Mouse (Mus musculus): ENCODE measurements around the gene Riox1. TPM values are rescaled to one million over a fixed set of nuclear protein-coding genes. Genes with fewer than 3 reads are reported as not detected.
"Not testable (repeated sequence)": the region's sequence is repeated elsewhere in the genome, so short reads cannot be mapped to it uniquely, and the experiment has no call there.

Riox1 gene
- total and polyA plus RNA-seq, 2 experiments from 2014 or later, result 4.6 to 12.4 TPM

DNA sequence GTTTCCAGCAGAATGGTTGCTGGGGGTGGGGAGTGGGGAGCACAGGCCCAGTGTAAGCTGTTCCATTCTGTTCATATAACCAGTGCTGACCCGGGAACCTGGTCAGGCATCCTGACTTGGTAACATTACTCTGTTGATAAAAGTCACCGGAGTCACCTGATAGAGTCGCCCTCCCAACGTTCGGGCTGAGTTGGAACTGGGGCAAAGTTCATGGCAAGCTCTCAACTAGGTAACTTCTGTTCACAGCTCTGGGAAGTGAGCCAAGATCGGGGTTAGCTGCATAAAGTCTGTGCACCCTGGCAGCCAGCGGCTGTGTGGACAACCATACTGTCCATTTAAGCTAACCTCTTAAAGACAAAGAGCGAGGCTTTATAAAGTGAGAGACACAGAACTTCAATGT is 48.8 kb downstream of the Riox1 start:
- H3K9me3 ChIP-seq (replicated peaks; ENCODE audit: control insufficient read depth, low read length); H3K4me3 ChIP-seq (ENCODE audit: low read depth, low read length); H3K27me3 ChIP-seq (ENCODE audit: control insufficient read depth, insufficient read depth, low read length); H3K9ac ChIP-seq (replicated peaks; ENCODE audit: low read depth, low read length); H3K36me3 ChIP-seq (replicated peaks; ENCODE audit: control insufficient read depth, insufficient read depth, low read length): not testable (repeated sequence)
- DNase-seq (ENCODE audit: low spot score) (peak; percentile 90), ATAC-seq (ENCODE audit: insufficient read depth, low read depth) (peak; percentile 94)
- Histone ChIP-seq H3K4me2 (ENCODE audit: low read depth, low read length) (0 out of 2 replicates have a peak overlapping the region, but pooled peaks have one; percentile 33), H3K4me1 (ENCODE audit: control insufficient read depth, insufficient read depth) (peaks cover 20% of the 10 kb centered on the region), H3K27ac (ENCODE audit: low read depth) (peak overlapping the region; percentile 81)
- WGBS, result 20% methylated on average over 8 of the region's 8 CpGs
- TF ChIP-seq EP300 (IDR thresholded peaks at IDR 0.05; ENCODE audit: low read depth), result peak; percentile 93

DNA sequence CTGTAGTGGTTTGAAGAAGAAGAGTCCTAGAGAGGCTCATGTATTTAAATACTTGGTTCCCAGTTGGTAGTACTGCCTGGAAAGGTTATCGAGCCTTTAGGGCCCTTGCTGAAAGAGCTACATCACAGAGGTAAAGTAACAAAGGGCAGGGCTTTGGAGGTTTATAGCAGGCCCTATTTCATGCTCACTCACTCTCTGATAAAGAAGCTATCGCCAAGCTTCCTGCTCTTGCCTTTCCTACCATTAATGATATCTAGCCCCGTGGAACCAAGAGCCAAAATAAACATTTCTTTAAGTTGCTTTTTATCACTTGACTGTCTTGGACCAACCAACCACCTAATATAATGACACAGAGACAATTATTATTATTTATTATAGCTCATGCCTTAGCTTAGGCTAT is 50.0 kb downstream of the Riox1 start:
- no peaks in the 10 kb centered on the region; the same call in 1 of the 2 replicates for H3K9me3 ChIP-seq (replicated peaks; ENCODE audit: control insufficient read depth, low read length)
- no peak for TF ChIP-seq EP300 (IDR thresholded peaks at IDR 0.05; ENCODE audit: low read depth)
- H3K4me1 ChIP-seq (ENCODE audit: control insufficient read depth, insufficient read depth), result peaks cover 20% of the 10 kb centered on the region
- 44% methylated on average over 3 of the region's 3 CpGs for WGBS
- no peaks in the 10 kb centered on the region for H3K27me3 ChIP-seq (ENCODE audit: control insufficient read depth, insufficient read depth, low read length)
- ATAC-seq (ENCODE audit: insufficient read depth, low read depth) (no peak), DNase-seq (ENCODE audit: low spot score) (no peak)
- H3K9ac ChIP-seq (replicated peaks; ENCODE audit: low read depth, low read length), result no peak overlapping the region
- H3K4me2 ChIP-seq (ENCODE audit: low read depth, low read length), result no peak overlapping the region
- no peak overlapping the region for H3K4me3 ChIP-seq (ENCODE audit: low read depth, low read length)
- H3K27ac ChIP-seq (ENCODE audit: low read depth), result no peak overlapping the region
- H3K36me3 ChIP-seq (replicated peaks; ENCODE audit: control insufficient read depth, insufficient read depth, low read length), result no peaks in the 10 kb centered on the region

Other genes with a start within 250 kb of the Riox1 start
- gene Papln, start 187.0 kb upstream of the Riox1 start, total RNA-seq (2014; rRNA removed; ENCODE audit: low replicate concordance), result 11.7 and 13.1 TPM in 2 replicates
- gene Papln, start 187.0 kb upstream of the Riox1 start, polyA plus RNA-seq (2015; fragmentation: Nextera tagmentation; extraction: Ambion mirVana), result 1.2 and 1.4 TPM in 2 replicates
- 22.8 and 42.1 TPM in 2 replicates for gene Numb, start 28.7 kb upstream of the Riox1 start, total RNA-seq (2014; rRNA removed; ENCODE audit: low replicate concordance)
- gene Numb, start 28.7 kb upstream of the Riox1 start, polyA plus RNA-seq (2015; fragmentation: Nextera tagmentation; extraction: Ambion mirVana), result 19.0 and 19.1 TPM in 2 replicates
- gene Heatr4, start 34.2 kb downstream of the Riox1 start, total RNA-seq (2014; rRNA removed; ENCODE audit: low replicate concordance), result not detected in 2 replicates
- 0.04 TPM in 1 of 2 replicates, not detected in the other for gene Heatr4, start 34.2 kb downstream of the Riox1 start, polyA plus RNA-seq (2015; fragmentation: Nextera tagmentation; extraction: Ambion mirVana)
- gene Acot2, start 37.3 kb downstream of the Riox1 start, total RNA-seq (2014; rRNA removed; ENCODE audit: low replicate concordance), result 158 and 228 TPM in 2 replicates
- gene Acot2, start 37.3 kb downstream of the Riox1 start, polyA plus RNA-seq (2015; fragmentation: Nextera tagmentation; extraction: Ambion mirVana), result 300 and 309 TPM in 2 replicates
- gene Acot1, start 58.9 kb downstream of the Riox1 start, total RNA-seq (2014; rRNA removed; ENCODE audit: low replicate concordance), result 71.5 and 122 TPM in 2 replicates
- gene Acot1, start 58.9 kb downstream of the Riox1 start, polyA plus RNA-seq (2015; fragmentation: Nextera tagmentation; extraction: Ambion mirVana), result 137 and 142 TPM in 2 replicates
- gene Acot4, start 87.8 kb downstream of the Riox1 start, total RNA-seq (2014; rRNA removed; ENCODE audit: low replicate concordance), result 0.31 and 18.2 TPM in 2 replicates
- gene Acot4, start 87.8 kb downstream of the Riox1 start, polyA plus RNA-seq (2015; fragmentation: Nextera tagmentation; extraction: Ambion mirVana), result 0.55 and 0.60 TPM in 2 replicates
- gene Gm49366, start 88.3 kb downstream of the Riox1 start, total RNA-seq (2014; rRNA removed; ENCODE audit: low replicate concordance), result not detected in 2 replicates
- not detected in 2 replicates for gene Gm49366, start 88.3 kb downstream of the Riox1 start, polyA plus RNA-seq (2015; fragmentation: Nextera tagmentation; extraction: Ambion mirVana)
- gene Acot3, start 101.5 kb downstream of the Riox1 start, total RNA-seq (2014; rRNA removed; ENCODE audit: low replicate concordance), result 0.31 and 0.54 TPM in 2 replicates
- gene Acot3, start 101.5 kb downstream of the Riox1 start, polyA plus RNA-seq (2015; fragmentation: Nextera tagmentation; extraction: Ambion mirVana), result 1.8 and 2.1 TPM in 2 replicates
- not detected in 2 replicates for gene Acot5, start 118.7 kb downstream of the Riox1 start, total RNA-seq (2014; rRNA removed; ENCODE audit: low replicate concordance)
- not detected in 2 replicates for gene Acot5, start 118.7 kb downstream of the Riox1 start, polyA plus RNA-seq (2015; fragmentation: Nextera tagmentation; extraction: Ambion mirVana)
- 1.8 and 5.8 TPM in 2 replicates for gene Acot6, start 150.0 kb downstream of the Riox1 start, total RNA-seq (2014; rRNA removed; ENCODE audit: low replicate concordance)
- 1.1 and 1.2 TPM in 2 replicates for gene Acot6, start 150.0 kb downstream of the Riox1 start, polyA plus RNA-seq (2015; fragmentation: Nextera tagmentation; extraction: Ambion mirVana)
- 2.0 and 2.3 TPM in 2 replicates for gene Dnal1, start 163.8 kb downstream of the Riox1 start, total RNA-seq (2014; rRNA removed; ENCODE audit: low replicate concordance)
- 2.6 and 2.7 TPM in 2 replicates for gene Dnal1, start 163.8 kb downstream of the Riox1 start, polyA plus RNA-seq (2015; fragmentation: Nextera tagmentation; extraction: Ambion mirVana)
- gene Pnma1, start 197.9 kb downstream of the Riox1 start, total RNA-seq (2014; rRNA removed; ENCODE audit: low replicate concordance), result 1.5 TPM in 1 of 2 replicates, not detected in the other
- 0.31 and 0.45 TPM in 2 replicates for gene Pnma1, start 197.9 kb downstream of the Riox1 start, polyA plus RNA-seq (2015; fragmentation: Nextera tagmentation; extraction: Ambion mirVana)